Mouse (Mus musculus): ENCODE data around the gene Hsd17b14.

GRCm38 (mm10) chr7:45573954-45574353 is 19.3 kb downstream of the Hsd17b14 start:
- no peak for TF ChIP-seq CTCF (IDR thresholded peaks at IDR 0.05; ENCODE audit: borderline replicate concordance, insufficient read depth, low read depth, low read length)
- no peak for TF ChIP-seq POLR2A (IDR thresholded peaks at IDR 0.05; ENCODE audit: borderline replicate concordance, insufficient read depth, low read length)

Measured in cerebellum, adult 2 months (tissue).